Mouse (Mus musculus): ENCODE data around the gene Tmem220. TPM values are rescaled to one million over a fixed set of nuclear protein-coding genes. Genes with fewer than 3 reads are reported as not detected.

The Tmem220 gene
- total RNA-seq, 1 experiment = 1.6 TPM

DNA sequence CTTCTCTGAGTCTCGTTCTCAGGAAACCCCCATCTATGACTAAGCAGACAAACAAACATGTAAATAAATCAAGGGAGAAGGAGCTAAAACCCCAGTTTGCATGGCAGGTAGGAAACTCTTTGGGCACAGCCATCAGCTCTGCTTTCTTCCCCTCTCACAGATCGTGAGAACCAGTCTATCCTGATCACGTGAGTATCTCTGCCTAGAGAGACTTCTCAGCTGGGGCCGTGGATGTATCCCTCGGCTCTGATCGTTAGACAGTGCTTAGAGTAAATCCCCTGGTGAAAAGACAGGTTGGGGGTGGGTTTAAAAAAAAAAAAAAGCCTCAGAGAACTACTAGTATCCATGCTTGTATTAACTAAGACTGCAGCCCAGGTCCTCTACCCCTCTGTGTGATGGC is 58.3 kb downstream of the Tmem220 start:
- no peak for TF ChIP-seq CHD2 (IDR thresholded peaks at IDR 0.05; ENCODE audit: low read depth, low read length)
- no peak for TF ChIP-seq ZC3H11A (IDR thresholded peaks at IDR 0.05; ENCODE audit: borderline replicate concordance, low read depth, low read length)
- no peak for TF ChIP-seq ZNF384 (IDR thresholded peaks at IDR 0.05; ENCODE audit: low read depth, low read length)
- TF ChIP-seq HCFC1 (IDR thresholded peaks at IDR 0.05; ENCODE audit: borderline replicate concordance, insufficient read depth, low read length) = no peak
- TF ChIP-seq MAFK (IDR thresholded peaks at IDR 0.05; ENCODE audit: insufficient read depth, low read depth, low read length) = no peak
- no peaks in the 10 kb centered on the region for H3K9me3 ChIP-seq (ENCODE audit: control insufficient read depth, insufficient read depth, low read depth, low read length)
- no peak overlapping the region for H3K27ac ChIP-seq (ENCODE audit: insufficient read depth, low read depth, low read length, poor library complexity, severe bottlenecking)
- peaks cover 0 to 9% of the 10 kb centered on the region in 2 experiments; a peak in 1 of 4 replicates for H3K4me1 ChIP-seq (ENCODE audit: control insufficient read depth in 2 of 2, insufficient read depth in 2 of 2, low read length in 2 of 2, poor library complexity in 1 of 2)
- no peaks in the 10 kb centered on the region for H3K36me3 ChIP-seq (ENCODE audit: control insufficient read depth, insufficient read depth, low read length, poor library complexity, severe bottlenecking)
- in situ Hi-C loops (cut with MboI; ENCODE audit: low sequenced_read_pairs in 2 of 2, unreplicated experiment in 2 of 2) = loop anchor here in 1 of 2 experiments (5.0 to 10.0 kb wide), 2 partner anchors 56 to 178 kb away; partner anchors contain the start of gene Tmem220
- no peak overlapping the region for H3K4me3 ChIP-seq (ENCODE audit: insufficient read depth in 1 of 2, low read depth in 1 of 2, low read length in 2 of 2, poor library complexity in 1 of 2, severe bottlenecking in 1 of 2)
- H3K9ac ChIP-seq (ENCODE audit: insufficient read depth, low read depth, low read length, poor library complexity, severe bottlenecking) = no peak overlapping the region
- DNase-seq (ENCODE audit: low read depth, low spot score) = no peak

GRCm38 (mm10) chr11:67083712-67084340 is 58.9 kb downstream of the Tmem220 start:
- in situ Hi-C loops (cut with MboI; ENCODE audit: low sequenced_read_pairs in 2 of 2, unreplicated experiment in 2 of 2) = loop anchor here in 1 of 2 experiments (5.0 to 10.0 kb wide), 2 partner anchors 57 to 179 kb away; partner anchors contain the start of gene Tmem220
- peaks cover 0 to 9% of the 10 kb centered on the region in 2 experiments; a peak in 1 of 4 replicates for H3K4me1 ChIP-seq (ENCODE audit: control insufficient read depth in 2 of 2, insufficient read depth in 2 of 2, low read length in 2 of 2, poor library complexity in 1 of 2)
- TF ChIP-seq ZC3H11A (IDR thresholded peaks at IDR 0.05; ENCODE audit: borderline replicate concordance, low read depth, low read length) = no peak
- no peak for TF ChIP-seq ZNF384 (IDR thresholded peaks at IDR 0.05; ENCODE audit: low read depth, low read length)
- TF ChIP-seq CHD2 (IDR thresholded peaks at IDR 0.05; ENCODE audit: low read depth, low read length) = no peak
- no peak for TF ChIP-seq HCFC1 (IDR thresholded peaks at IDR 0.05; ENCODE audit: borderline replicate concordance, insufficient read depth, low read length)
- no peak for TF ChIP-seq MAFK (IDR thresholded peaks at IDR 0.05; ENCODE audit: insufficient read depth, low read depth, low read length)
- no peaks in the 10 kb centered on the region for H3K36me3 ChIP-seq (ENCODE audit: control insufficient read depth, insufficient read depth, low read length, poor library complexity, severe bottlenecking)
- no peak overlapping the region for H3K27ac ChIP-seq (ENCODE audit: insufficient read depth, low read depth, low read length, poor library complexity, severe bottlenecking)
- DNase-seq (ENCODE audit: low read depth, low spot score) = no peak
- peak overlapping the region; percentile 34; the same call in 1 of the 2 replicates for H3K9ac ChIP-seq (ENCODE audit: insufficient read depth, low read depth, low read length, poor library complexity, severe bottlenecking)
- H3K4me3 ChIP-seq (ENCODE audit: insufficient read depth in 1 of 2, low read depth in 1 of 2, low read length in 2 of 2, poor library complexity in 1 of 2, severe bottlenecking in 1 of 2) = peak overlapping the region in 1 of 2 experiments; percentile 40; a peak in 2 of 4 replicates
- no peaks in the 10 kb centered on the region for H3K9me3 ChIP-seq (ENCODE audit: control insufficient read depth, insufficient read depth, low read depth, low read length)

Other genes with a start within 250 kb of the Tmem220 start
- 0.76 and 2.5 TPM in 2 replicates for gene Pirt, start 113.2 kb upstream of the Tmem220 start, total RNA-seq (2012; rRNA removed)
- not detected in 2 replicates for gene Tmem238l, start 68.5 kb upstream of the Tmem220 start, total RNA-seq (2012; rRNA removed)
- gene Adprm, start 27.4 kb downstream of the Tmem220 start, total RNA-seq (2012; rRNA removed) = 25.4 and 27.3 TPM in 2 replicates
- gene Sco1, start 27.5 kb downstream of the Tmem220 start, total RNA-seq (2012; rRNA removed) = 33.6 and 35.9 TPM in 2 replicates
- 1.3 and 1.5 TPM in 2 replicates for gene Myh3, start 53.1 kb downstream of the Tmem220 start, total RNA-seq (2012; rRNA removed)
- gene Myh2, start 145.9 kb downstream of the Tmem220 start, total RNA-seq (2012; rRNA removed) = not detected in 2 replicates
- gene Myh1, start 174.9 kb downstream of the Tmem220 start, total RNA-seq (2012; rRNA removed) = 0.09 TPM in 1 of 2 replicates, not detected in the other
- 0.09 and 0.11 TPM in 2 replicates for gene Myh4, start 212.9 kb downstream of the Tmem220 start, total RNA-seq (2012; rRNA removed)

Data from ES-E14 (cell line).